Mouse (Mus musculus): Measurements from ENCODE around the gene Dhx33.
A peak's percentile ranks its signal among the peaks of the same experiment; 100 is the strongest.

Dhx33 gene

DNA sequence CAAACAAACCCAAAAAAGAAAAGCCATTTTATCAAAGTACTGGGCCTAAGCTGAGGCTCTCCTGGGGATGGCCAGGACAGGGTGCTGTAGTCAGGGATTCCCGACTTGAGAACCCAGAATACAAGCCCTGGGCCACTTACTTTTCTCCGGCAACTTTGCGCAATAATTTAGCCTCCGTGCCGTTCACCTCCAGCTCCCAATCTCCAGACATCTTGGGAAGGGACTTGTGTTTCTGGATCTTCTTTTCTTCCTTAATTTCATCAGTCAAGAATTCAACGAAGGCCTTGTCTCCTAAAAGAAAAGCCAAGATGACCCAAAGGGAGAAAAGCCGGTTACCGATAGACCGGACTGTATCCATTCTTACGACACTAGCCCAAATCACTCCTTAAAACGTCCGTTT, 22.2 kb downstream of the Dhx33 start:
- no peak for DNase-seq (ENCODE audit: low spot score in 2 of 2)

DNA sequence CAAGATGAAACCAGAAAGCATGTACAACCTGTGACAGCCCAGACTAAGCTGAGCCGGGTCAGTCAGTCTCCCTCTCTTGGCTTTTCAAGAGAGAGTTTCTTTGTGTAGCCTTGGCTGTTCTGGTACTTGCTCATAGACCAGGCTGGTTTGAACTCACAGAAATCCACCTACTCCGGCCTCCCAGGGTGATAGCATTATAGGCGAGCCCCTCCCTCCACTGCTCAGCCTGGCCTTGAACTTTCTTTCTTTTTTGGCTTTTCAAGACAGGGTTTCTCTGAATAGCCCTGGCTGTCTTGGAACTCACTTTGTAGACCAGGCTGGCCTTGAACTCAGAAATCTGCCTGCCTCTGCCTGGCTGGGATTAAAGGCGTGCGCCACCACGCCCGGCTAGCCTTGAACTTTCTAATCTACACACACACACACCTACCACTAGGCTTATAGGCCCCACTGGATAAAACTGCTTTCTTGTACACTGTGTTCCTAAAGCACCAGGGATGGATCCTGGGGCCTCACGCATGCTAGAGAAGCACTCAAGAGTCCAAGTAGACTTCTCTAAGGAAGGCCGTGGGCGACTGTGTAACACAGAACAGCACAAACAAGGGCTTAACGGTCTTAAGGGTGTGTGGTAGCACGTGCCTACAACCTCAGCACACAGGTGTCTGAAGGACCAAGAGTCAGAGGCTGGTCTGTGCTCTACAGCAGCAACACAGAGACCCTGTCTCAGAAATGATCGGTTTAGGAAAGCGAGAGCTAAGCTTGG, 23.3 kb downstream of the Dhx33 start:
- DNase-seq (ENCODE audit: low spot score in 2 of 2): no peak

DNA sequence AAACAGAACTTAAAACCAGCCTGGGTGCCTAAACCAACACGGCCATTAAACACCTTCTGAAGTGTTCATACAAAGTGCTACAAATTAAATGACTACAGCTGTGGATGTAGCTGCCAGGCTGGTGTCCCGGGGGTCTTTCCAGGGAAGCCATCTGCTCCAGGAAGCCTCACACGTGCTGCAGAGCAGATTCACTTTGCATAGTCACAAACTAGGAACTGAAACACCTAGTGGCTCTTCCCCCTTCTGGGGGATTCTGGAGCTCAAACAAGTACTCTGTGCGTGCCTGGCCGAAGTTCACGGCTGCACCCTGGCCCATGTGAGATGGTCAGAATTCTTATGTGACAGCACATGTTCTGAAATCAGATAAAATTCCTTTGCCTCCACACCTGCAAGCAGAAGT, 24.0 kb downstream of the Dhx33 start:
- DNase-seq (ENCODE audit: low spot score in 2 of 2): no peak

DNA sequence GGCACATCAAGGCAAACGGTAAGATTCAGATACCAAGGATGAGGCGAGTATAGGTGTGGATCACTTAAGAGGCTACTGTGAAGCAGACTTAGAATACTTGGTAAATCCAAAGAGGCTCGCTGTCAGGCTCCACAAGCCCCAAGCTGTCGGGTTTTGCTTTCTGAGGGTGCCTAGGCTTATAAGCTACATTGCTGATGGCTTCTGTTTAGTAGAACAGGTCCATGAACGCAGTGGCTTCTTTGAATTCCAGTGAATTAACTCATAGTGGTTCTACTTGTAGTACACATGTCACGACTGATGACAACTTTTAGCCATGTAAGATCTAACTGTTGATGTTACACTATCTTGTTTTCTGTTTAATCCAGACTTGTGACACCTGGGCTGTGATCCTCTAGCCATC, 26.9 kb downstream of the Dhx33 start:
- DNase-seq (ENCODE audit: low spot score in 2 of 2): no peak

DNA sequence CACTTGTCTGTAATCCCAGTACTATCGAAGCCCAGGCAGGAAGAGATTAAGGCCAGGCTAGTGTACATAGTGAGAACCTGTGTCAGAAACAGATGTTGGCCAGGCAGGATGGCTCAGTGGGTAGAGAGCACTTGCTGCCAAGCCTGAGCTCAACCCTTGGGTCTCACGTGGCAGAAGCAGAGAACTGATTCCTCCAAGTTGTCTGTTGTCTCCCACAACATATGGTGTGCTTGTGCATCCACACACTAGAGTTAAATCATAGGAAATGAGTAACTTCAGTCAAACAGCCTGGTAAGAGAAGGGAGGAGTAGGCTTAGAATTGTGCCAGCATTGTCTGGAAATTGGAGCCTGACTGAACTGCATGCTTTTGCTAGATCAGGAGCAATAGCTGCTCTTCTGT, 29.0 kb downstream of the Dhx33 start:
- DNase-seq (ENCODE audit: low spot score in 2 of 2): no peak

DNA sequence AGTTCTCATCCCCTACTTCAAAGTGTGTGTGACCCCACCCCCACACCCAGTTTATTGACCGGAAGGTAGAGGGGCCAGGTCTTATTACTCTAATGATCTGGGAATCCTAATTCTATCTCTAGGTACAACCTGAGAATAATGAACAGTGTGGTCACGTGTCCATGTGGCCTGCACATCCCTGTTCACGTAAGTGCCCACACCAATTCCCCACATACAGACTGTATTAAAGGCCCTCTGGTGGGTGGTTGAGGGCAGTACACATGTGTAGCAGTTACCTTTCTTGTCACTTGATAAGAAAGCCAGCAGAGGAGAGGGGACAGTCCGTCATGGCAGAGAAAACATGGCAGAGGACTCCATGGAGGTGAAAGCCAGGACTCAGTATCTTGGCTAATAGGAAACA, 30.3 kb downstream of the Dhx33 start:
- no peak for DNase-seq (ENCODE audit: low spot score in 2 of 2)

DNA sequence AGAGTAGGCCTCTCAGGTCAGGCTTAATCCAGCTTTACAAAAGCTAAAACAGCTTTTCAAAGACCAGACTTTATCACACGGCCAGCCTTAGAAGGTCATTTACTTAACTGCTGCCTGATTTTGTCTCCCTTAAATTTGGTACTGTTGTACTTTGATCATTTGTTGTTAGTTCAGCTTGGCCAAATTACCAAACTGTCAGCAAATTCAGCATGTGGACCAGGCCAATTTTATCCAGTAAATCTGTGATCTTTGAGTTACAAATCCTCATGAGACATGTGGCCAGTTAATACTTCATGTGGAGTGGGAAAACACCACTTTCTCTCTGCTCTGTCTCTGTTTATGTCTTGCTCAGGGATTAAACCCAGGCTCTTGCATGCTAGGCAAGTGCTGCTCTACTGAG, 31.7 kb downstream of the Dhx33 start:
- no peak for DNase-seq (ENCODE audit: low spot score in 2 of 2)

DNA sequence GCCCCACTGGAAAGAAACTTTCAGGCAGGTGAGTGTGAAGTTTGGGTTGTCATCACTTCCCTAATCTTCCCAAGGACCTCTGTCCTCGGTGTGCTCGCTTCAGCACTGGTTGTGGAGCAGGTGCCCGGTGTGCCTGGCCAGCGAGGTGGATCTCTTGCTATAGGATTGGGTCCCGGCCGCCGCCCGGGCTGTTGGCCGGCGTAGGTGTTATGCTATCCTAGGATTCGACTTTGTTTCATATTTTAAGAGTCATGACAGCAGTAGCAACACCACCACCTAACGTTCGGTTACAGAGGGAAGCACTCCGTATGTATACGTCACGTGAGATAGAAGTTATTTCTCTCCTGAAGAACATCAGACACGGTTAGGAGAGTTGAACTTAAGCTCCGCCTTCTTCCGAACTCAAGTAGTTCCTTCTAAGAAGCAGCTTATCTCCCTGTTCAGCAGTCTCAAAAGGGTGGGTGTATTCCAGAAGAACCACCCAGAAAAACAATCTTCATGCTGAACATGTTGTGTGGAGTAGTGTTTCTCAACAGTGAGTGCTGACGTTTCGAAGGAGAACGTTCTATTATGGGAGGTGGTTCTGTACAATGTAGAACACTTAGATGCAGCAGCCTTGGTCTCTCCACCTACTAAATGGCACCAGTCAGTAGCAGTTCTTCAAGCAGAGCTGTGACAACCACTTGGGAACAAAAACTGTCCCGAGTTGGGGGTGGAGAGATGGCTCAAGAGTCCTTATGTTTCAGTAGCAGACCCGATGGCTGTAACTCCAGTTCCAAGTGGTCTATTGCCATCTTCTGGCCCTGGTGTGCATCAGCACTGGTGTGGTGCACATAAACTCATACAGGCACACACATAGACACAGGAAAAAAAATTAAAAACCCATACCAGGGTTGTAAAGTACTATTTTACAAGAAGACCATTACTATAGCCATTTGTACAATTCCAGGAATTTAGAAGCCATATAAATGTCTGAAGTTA, 33.4 kb downstream of the Dhx33 start:
- DNase-seq (ENCODE audit: low spot score in 2 of 2): no peak

DNA sequence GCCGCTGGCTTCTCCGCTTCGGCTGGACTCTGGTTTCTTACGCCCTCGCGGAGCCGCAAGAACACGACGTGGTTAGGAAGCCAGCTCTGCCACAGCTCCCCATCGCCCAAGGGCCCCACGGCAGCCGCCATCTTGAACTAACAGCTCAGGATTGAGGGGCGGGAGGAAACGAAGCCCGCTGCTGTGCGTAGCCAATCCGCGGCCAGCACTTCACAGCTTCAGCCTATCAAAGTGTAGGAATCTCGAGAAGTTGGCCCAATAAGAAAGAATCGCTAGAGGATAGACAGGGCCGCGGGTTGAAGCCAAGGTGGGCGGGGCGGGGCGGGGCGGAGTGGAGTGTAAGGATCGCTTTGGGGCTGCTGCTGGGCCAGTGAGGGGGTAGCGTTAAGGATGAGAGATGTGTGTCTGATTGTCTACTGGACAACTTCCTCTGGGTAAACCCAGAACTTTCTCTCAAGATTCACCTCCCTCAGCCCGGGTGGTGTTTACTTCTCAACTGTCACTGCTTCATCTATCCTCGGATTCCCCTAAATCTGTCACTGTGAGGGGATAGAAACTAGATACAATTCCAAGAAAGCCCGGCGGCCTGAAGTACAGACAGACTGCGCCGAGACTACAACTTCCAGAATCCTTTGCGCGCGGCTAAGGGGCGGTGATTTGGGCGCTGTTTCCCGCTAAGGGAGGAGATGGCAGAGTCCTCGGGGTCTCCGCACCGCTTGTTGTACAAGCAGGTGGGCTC, 34.2 kb downstream of the Dhx33 start, which contains the start of the genes Nup88 and Rpain:
Gene Nup88, minus strand, starts transcription at position 153 of the 739 bp plus-strand sequence.
Gene Rpain, plus strand, starts transcription at position 393 of the 739 bp plus-strand sequence.
- DNase-seq (ENCODE audit: low spot score in 2 of 2): peak; percentile 96 to 97

DNA sequence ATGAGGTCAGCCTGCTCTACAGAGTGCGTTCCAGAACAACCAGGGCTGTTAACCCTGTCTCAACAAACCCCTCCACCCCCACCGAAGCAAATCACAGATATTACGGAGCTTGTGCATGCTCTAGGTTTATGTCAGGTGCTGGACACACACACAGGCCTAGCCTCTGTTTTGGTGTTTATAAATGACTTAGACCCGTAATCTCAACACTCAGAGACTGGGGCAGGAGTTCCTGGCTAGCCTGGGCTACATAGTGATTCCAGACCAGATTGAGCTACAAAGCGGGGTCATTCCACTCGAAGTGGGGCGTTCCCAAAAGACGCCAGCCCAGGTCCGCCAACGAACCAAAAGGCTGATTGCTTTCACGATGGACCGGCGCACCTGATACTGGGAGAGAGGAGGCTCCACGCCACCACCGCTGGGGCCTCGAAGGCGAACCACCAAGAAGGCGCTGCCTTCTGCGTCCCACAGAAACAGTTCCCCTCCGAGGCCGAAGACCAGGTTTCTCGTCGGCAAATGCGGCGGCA, 34.9 kb downstream of the Dhx33 start:
- DNase-seq (ENCODE audit: low spot score in 2 of 2): peak in 1 of 2 experiments; percentile 61

DNA sequence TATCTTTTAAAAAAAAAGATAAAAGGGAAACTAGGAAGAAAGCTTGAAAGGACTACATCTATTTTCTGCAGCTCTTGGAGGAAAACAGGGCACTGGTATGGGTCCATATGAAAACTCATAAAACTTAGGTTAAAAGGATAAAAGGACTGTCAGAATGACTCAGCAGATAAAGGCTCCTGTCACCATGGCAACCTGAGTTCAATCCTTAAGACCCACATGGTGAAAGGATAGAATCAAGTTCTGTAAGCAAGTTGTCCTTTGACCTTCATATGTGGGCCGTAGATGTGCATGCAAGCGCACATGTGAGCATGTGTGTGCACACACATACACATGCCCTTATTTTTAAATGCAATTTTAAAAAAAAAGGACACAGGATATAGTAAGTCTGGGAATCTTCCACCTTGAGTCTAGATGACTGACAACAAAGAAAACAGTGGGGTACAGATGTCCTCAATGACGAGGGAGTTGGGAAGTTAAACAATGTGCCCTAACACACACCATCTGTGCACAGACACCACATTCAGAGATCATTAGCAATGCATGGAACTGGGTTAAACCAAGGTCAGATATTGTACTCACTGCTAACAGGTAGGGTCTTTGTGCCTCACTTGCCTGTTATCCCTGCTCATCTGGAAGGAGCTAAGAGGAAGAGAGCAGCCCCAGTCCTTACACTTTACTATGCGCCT, 39.9 kb downstream of the Dhx33 start:
- no peak for DNase-seq (ENCODE audit: low spot score in 2 of 2)

DNA sequence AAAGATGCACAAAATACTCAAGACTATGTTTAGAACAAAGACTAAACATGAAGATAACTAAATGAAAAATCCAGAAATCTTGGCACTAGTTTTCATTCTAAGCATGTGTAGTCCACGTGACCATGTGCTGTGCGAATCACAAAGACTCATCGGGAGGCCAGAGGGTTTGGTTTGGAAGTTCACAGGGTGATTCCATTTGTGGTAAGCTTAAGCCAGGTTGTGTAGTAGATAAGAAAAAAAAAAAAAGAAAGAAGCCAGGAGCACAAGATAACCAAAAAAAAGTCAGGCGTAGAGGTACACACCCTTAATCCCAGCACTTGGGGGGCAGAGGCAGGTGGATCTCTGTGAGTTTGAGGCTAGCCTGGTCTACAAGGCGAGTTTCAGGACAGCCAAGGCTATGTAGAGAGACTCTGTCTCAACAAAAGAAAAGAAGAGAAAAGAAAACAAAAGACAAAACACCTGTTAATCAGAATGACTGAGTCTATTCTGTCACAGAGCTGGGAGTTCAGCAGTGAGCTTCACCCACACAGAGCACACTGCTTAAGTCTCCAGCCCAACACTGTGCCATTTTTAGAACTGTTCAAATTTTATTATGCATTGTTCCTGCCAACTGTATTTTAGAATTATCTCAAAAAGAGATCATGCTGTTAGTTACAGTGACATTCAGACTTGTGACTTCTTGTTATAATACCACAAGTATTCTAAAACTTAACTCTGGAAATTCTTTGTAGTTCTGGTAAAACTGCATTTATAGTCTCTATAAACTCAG, 43.3 kb downstream of the Dhx33 start:
- DNase-seq (ENCODE audit: low spot score in 2 of 2): no peak

DNA sequence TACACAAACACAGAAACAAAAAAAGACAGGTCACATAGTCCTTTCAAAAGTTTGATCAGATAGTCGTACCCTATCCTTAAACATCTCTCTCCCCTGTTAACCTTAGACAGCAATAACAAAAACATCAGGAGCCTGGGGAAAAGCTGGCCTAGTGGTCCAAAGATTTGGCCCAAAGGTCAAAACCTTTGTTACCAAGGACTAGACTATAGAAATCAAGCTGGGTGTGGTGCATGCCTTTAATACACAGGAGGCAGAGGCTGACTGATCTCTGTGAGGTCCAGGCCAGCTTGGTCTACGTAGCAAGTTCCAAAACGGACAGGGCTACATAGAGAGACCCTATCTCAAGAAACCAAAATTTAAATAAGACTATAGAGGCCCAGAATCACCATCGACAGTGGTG, 49.5 kb downstream of the Dhx33 start:
- no peak for DNase-seq (ENCODE audit: low spot score in 2 of 2)

DNA sequence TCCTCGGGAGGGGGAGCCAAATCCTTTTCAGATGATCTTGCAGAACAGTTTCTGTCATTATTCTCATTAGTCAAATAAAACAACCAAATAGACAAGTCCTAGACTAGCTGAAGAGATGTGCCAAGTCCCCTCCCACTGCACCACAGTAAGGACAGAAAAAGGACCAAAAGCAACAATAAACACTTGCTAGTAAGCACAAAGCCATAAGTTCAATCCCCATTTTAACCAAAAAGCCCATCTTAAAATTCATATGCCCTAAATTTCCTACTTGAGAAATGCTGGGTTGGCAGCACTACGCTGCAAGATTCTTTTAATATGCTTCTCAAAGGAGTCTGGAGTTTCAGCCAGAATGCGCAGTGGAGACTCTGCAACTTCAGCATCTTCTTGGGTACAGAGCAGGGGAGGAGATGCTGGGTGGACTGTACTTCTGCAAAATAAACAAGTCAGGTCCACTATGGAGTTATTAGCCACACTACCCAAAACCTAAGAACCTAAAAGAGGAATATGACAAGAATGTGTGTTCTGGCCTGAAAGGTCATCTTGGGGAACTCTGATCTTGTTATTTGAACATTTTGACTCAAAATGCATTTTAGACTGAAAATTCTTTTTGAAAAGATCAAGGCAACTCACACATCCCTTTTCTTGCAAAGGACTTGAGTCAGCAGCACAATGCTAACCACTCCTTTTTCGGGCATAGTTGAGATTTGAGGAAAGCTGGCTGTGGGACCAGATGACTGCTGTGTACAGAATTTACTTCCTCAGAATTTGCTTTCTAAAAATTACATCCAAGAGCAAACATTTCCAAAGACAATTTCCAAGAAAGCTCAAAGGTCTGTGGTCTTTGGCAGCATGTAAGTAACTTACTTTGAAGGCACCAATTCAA, 59.1 kb downstream of the Dhx33 start:
- DNase-seq (ENCODE audit: low spot score in 2 of 2): no peak

DNA sequence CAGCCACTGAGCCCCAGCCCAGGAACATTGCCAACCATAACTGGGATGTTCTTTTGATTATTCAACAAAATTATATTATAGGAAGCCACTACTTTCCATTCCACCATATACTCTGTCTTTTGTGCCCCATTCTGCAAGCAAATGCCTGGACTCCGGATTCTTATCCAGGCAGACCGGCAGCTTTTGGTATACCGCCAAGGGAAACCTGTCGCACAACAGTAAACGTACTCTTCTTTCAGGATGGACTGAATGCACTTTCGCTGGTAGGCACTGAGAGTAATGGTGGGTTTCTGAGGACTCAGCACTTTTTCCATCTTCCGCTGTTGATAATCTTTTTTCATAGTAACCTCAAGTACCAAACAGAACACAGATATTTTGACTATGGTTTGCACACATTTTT, 60.6 kb downstream of the Dhx33 start:
- no peak for DNase-seq (ENCODE audit: low spot score in 2 of 2)

DNA sequence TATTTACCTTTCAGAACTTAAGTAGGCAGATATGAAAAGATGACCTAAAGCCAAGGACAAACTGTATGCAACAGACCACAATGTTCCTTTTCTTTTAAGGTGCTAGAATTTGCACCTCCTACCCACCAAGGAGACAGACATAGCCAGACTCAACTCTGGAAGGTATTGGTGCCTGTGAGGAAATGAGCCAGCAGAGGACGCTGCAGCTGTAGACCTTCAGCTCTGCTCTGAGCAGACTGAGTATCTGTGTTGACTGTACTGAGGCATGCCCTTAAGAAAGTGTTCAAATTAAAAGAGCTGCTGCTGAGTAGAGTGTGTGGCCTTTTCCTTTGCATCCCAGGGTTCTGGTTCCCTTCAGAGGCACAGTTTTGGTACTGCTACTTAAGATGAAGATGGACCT, 61.6 kb downstream of the Dhx33 start:
- no peak for DNase-seq (ENCODE audit: low spot score in 2 of 2)

DNA sequence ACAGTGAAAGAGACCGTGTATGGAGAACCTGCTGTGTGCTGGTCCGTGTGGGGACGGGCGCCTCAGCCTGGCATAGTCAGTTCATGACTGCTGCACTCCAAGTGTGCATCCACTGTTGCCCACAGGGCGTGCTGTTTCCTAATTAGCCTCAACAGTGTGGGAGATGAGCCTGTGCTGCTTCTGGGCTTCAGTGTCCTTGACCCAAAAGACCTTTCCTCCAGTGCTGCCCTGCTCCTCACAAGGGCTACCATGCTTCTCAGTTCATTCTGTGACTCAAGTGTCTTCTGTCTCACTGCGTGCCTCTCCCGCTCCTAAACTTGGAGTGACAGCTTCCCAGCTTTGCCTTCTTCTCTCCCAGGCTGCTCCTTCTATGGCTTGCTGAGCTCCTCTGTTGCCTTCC, 68.9 kb downstream of the Dhx33 start:
- no peak for DNase-seq (ENCODE audit: low spot score in 2 of 2)
